In the genomic region with DNA sequence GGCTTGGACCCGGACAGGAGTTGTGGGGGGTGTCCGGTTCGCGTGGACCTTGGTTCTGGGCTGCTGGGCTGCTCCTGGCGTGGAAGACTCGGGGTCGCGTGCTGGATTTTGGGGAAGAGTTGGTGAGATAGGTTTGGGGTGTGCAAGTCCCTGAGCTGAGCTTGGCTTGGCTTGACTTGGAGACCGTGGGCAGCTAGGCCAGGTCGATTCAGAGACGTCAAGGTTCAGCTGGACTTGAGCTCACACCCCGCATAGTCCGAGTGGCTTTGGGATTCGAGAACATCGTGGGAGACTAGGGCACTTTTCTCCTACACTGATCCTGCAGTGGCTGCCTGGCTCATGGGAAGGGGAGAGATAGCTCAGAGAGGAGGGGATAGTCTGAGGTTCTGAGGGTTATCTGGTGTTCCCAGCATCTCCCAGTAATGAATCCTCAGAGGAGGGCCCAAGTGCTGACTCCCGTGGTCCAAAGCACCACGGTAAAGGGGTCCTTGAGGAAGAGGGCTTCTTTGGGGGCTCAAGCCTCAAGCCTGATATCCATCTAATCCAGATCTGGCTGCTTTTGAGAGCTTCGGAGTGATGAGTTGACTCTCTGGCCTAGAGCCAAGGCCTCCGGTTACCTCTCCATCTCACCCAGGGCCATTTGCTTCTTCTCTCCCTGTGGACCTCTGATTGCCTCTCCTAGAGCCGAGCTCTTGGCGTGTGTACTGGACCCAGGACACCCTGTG, we compare ENCODE assay signal across 8 mouse cellular contexts. TPM values are rescaled to one million over a fixed set of nuclear protein-coding genes. Genes with fewer than 3 reads are reported as not detected.
DNase-seq lines count a peak whose midpoint lies in the region; ATAC-seq lines count a peak whose summit lies in the region.

No protein-coding gene starts in this region.

- H3K36me3 ChIP-seq in hindbrain, embryonic 16.5 days (ENCODE audit: control insufficient read depth, insufficient read depth, low read length) = no peaks in the 10 kb centered on the region
- no peaks in the 10 kb centered on the region for H3K36me3 ChIP-seq in midbrain, embryonic 16.5 days (ENCODE audit: control insufficient read depth, insufficient read depth, low read length)

- ATAC-seq in hindbrain, embryonic 16.5 days = no peak
- no peak for ATAC-seq in midbrain, embryonic 16.5 days

- WGBS in hindbrain, embryonic 16.5 days = 8% methylated on average over 21 of the region's 21 CpGs
- 13% methylated on average over 21 of the region's 21 CpGs for WGBS in midbrain, embryonic 16.5 days

- DNase-seq in cerebellum, adult 11-12 months = peak; percentile 63
- DNase-seq in cerebellum, postnatal 4 days (ENCODE audit: low spot score in 2 of 2) = no peak
- DNase-seq in ovary, postnatal 36 days (ENCODE audit: low spot score) = peak; percentile 23
- no peak for DNase-seq in ovary, adult 18-20 months (ENCODE audit: low spot score)
- DNase-seq in spleen, postnatal 4 days (ENCODE audit: low spot score in 2 of 2) = no peak
- no peak for DNase-seq in layer of hippocampus, adult 9-10 months (ENCODE audit: low spot score)

- no peaks in the 10 kb centered on the region; the same call in 1 of the 2 replicates for H3K27me3 ChIP-seq in hindbrain, embryonic 16.5 days (replicated peaks; ENCODE audit: control insufficient read depth, insufficient read depth, low read length)
- no peaks in the 10 kb centered on the region for H3K27me3 ChIP-seq in midbrain, embryonic 16.5 days (ENCODE audit: control insufficient read depth, insufficient read depth, low read depth, low read length)

- peak overlapping the region; percentile 86 for H3K4me3 ChIP-seq in hindbrain, embryonic 16.5 days (ENCODE audit: low read length)
- H3K4me3 ChIP-seq in midbrain, embryonic 16.5 days (ENCODE audit: low read depth, low read length) = peak overlapping the region; percentile 77

- peaks cover 40% of the 10 kb centered on the region for H3K4me1 ChIP-seq in hindbrain, embryonic 16.5 days (ENCODE audit: control insufficient read depth, insufficient read depth, low read depth, low read length)
- peaks cover 44% of the 10 kb centered on the region for H3K4me1 ChIP-seq in midbrain, embryonic 16.5 days (ENCODE audit: control insufficient read depth, insufficient read depth, low read length)

- H3K27ac ChIP-seq in hindbrain, embryonic 16.5 days (ENCODE audit: low read depth, low read length) = peak overlapping the region; percentile 61
- H3K27ac ChIP-seq in midbrain, embryonic 16.5 days (ENCODE audit: low read length) = peak overlapping the region; percentile 52; the same call in 1 of the 2 replicates

- H3K9ac ChIP-seq in hindbrain, embryonic 16.5 days (ENCODE audit: low read depth, low read length) = peak overlapping the region; percentile 91
- peak overlapping the region; percentile 87 for H3K9ac ChIP-seq in midbrain, embryonic 16.5 days (ENCODE audit: low read depth, low read length)

- H3K9me3 ChIP-seq in hindbrain, embryonic 16.5 days (ENCODE audit: control insufficient read depth, low read length) = no peaks in the 10 kb centered on the region
- no peaks in the 10 kb centered on the region for H3K9me3 ChIP-seq in midbrain, embryonic 16.5 days (replicated peaks; ENCODE audit: control insufficient read depth, low read length, poor library complexity, severe bottlenecking)

- peak overlapping the region; percentile 93 for H3K4me2 ChIP-seq in hindbrain, embryonic 16.5 days (ENCODE audit: low read length)
- H3K4me2 ChIP-seq in midbrain, embryonic 16.5 days (ENCODE audit: low read length) = peak overlapping the region; percentile 83

RNA-seq across cellular contexts. Expression of gene Ece1, which starts 0.6 kb away (rescaled TPM):
- 18.5 and 29.8 TPM in 2 replicates for polyA plus RNA-seq in hindbrain, embryonic 16.5 days (2015; fragmentation: Nextera tagmentation; extraction: Ambion mirVana)
- polyA plus RNA-seq in midbrain, embryonic 16.5 days (2015; fragmentation: Nextera tagmentation; extraction: Ambion mirVana) = 20.8 and 21.3 TPM in 2 replicates

Comparison
In these comparisons a context has a peak if more than half of its experiments do, and no peak if none do; other contexts are left out.
1. DNase-seq: peak in cerebellum, adult 11-12 months (single experiment) and ovary, postnatal 36 days (single experiment); none in cerebellum, postnatal 4 days (0 of 2), ovary, adult 18-20 months (single experiment), spleen, postnatal 4 days (0 of 2) and layer of hippocampus, adult 9-10 months (single experiment).